In the genomic region with DNA sequence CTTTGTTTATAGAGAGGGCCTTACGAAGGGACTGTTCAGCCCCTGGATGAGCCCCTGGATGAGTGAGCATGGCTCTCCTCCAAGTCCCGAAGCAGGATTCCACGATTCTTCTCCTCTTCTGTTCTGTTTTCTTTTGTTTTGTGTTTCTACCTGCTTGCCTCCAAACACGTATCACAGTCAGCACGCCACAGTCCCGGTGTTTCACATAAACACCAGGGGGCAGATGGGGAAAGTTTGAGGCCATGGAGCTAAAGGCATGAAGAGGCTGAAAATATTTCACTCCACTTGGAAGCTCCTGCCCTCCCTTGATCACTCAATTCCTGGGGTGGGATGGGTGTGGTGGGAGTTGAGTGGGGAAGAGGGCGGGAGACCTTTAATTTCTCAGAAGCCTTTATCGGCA, we compare ENCODE assay signal across 15 mouse cellular contexts. TPM values are rescaled to one million over a fixed set of nuclear protein-coding genes. Genes with fewer than 3 reads are reported as not detected.
DNase-seq lines count a peak whose midpoint lies in the region; ATAC-seq and TF ChIP-seq lines count a peak whose summit lies in the region.
"Not testable (repeated sequence)": the region's sequence is repeated elsewhere in the genome, so short reads cannot be mapped to it uniquely, and the experiment has no call there.
"Had no signal": no experiment of that assay in that cellular context is flagged by ENCODE, and none has a peak within 500 bp of the region (broad histone marks: within the 10 kb centered on the region; RNA-seq: fewer than 3 reads in every experiment).

No protein-coding gene starts in this region.

- H3K36me3 ChIP-seq in intestine, postnatal 0 days (ENCODE audit: control insufficient read depth, insufficient read depth), result not testable (repeated sequence)

- H3K9me3 ChIP-seq in intestine, postnatal 0 days (ENCODE audit: control insufficient read depth), result not testable (repeated sequence)

- TF ChIP-seq CTCF in cerebellum, adult 2 months (IDR thresholded peaks at IDR 0.05; ENCODE audit: borderline replicate concordance, insufficient read depth, low read depth, low read length), result not testable (repeated sequence)
- TF ChIP-seq CTCF in intestine, postnatal 0 days (IDR thresholded peaks at IDR 0.05; ENCODE audit: low read depth), result 0 out of 2 replicates have a peak, but pooled peaks have one; percentile 3

- ATAC-seq in intestine, postnatal 0 days, result not testable (repeated sequence)

- H3K4me2 ChIP-seq in intestine, postnatal 0 days (replicated peaks; ENCODE audit: low read depth), result not testable (repeated sequence)

- H3K27me3 ChIP-seq in cerebellum, adult 2 months (ENCODE audit: control insufficient read depth, insufficient read depth, low read length); intestine, postnatal 0 days (replicated peaks; ENCODE audit: control insufficient read depth, insufficient read depth, low read length): not testable (repeated sequence)

- not testable (repeated sequence) for H3K9ac ChIP-seq in intestine, postnatal 0 days (ENCODE audit: low read depth, low read length)

- peak; percentile 72 to 74 for DNase-seq in cerebellum, adult 2 months
- peak; percentile 49 to 64 for DNase-seq in gastrocnemius, adult 8-10 months (ENCODE audit: low spot score in 2 of 2)
- peak; percentile 55 for DNase-seq in layer of hippocampus, adult 9-10 months (ENCODE audit: low spot score)
- DNase-seq in lung, adult 18-20 months, result peak; percentile 54 to 72
- DNase-seq in right cerebral cortex, postnatal 14 days, result peak; percentile 51
- DNase-seq in thymus, postnatal 25 days, result peak; percentile 90

- not testable (repeated sequence) for TF ChIP-seq POLR2A in cerebellum, adult 2 months (IDR thresholded peaks at IDR 0.05; ENCODE audit: borderline replicate concordance, insufficient read depth, low read length)

- not testable (repeated sequence) for H3K4me3 ChIP-seq in cerebellum, adult 2 months (replicated peaks; ENCODE audit: insufficient read depth, low read depth, low read length); intestine, postnatal 0 days (ENCODE audit: low read depth, low read length)

- H3K4me1 ChIP-seq in cerebellum, adult 2 months (ENCODE audit: control insufficient read depth, insufficient read depth, low read length); intestine, postnatal 0 days (replicated peaks; ENCODE audit: control insufficient read depth, insufficient read depth, low read length): not testable (repeated sequence)

- WGBS in cerebellum, adult 2 months, result 72% methylated on average over 6 of the region's 8 CpGs
- 68% methylated on average over 6 of the region's 8 CpGs for WGBS in intestine, postnatal 0 days

- H3K27ac ChIP-seq in cerebellum, adult 2 months (ENCODE audit: insufficient read depth, low read length); intestine, postnatal 0 days (ENCODE audit: low read depth, low read length): not testable (repeated sequence)

RNA-seq across cellular contexts. Expression of gene Gm13283, which starts 1.9 kb away (rescaled TPM):
- polyA plus RNA-seq in cerebellum, adult 2 months (2012; rRNA removed), result not detected in 2 replicates
- not detected for total RNA-seq in gastrocnemius, adult 8-10 months (2022)
- 0.20 TPM in 1 of 2 replicates, not detected in the other for polyA plus RNA-seq in intestine, postnatal 0 days (2015; fragmentation: Nextera tagmentation; extraction: Ambion mirVana)
- total RNA-seq: MEL had no signal
- polyA plus RNA-seq: neural tube, embryonic 14.5 days had no signal

RNA-seq across cellular contexts. Expression of gene Gm13271, which starts 7.1 kb away (rescaled TPM):
- not detected in 2 replicates for polyA plus RNA-seq in cerebellum, adult 2 months (2012; rRNA removed)
- not detected for total RNA-seq in gastrocnemius, adult 8-10 months (2022)
- polyA plus RNA-seq in intestine, postnatal 0 days (2015; fragmentation: Nextera tagmentation; extraction: Ambion mirVana), result not detected in 2 replicates
- total RNA-seq: MEL had no signal
- polyA plus RNA-seq: forebrain, embryonic 12.5 days; heart, embryonic 16.5 days; intestine, embryonic 16.5 days; liver, embryonic 14.5 days; midbrain, embryonic 11.5 days; neural tube, embryonic 14.5 days; stomach, embryonic 15.5 days had no signal

RNA-seq across cellular contexts. Expression of gene Gm13290, which starts 11.9 kb away (rescaled TPM):
- polyA plus RNA-seq in cerebellum, adult 2 months (2012; rRNA removed), result not detected in 2 replicates
- not detected for total RNA-seq in gastrocnemius, adult 8-10 months (2022)
- 0.13 TPM in 1 of 2 replicates, not detected in the other for polyA plus RNA-seq in intestine, postnatal 0 days (2015; fragmentation: Nextera tagmentation; extraction: Ambion mirVana)
- total RNA-seq: MEL had no signal
- polyA plus RNA-seq: forebrain, embryonic 12.5 days; liver, embryonic 14.5 days; midbrain, embryonic 11.5 days; neural tube, embryonic 14.5 days had no signal

RNA-seq across cellular contexts. Expression of gene Gm13289, which starts 14.9 kb away (rescaled TPM):
- polyA plus RNA-seq in cerebellum, adult 2 months (2012; rRNA removed), result not detected in 2 replicates
- total RNA-seq in gastrocnemius, adult 8-10 months (2022), result not detected
- not detected in 2 replicates for polyA plus RNA-seq in intestine, postnatal 0 days (2015; fragmentation: Nextera tagmentation; extraction: Ambion mirVana)
- total RNA-seq: MEL had no signal
- polyA plus RNA-seq: forebrain, embryonic 12.5 days; heart, embryonic 16.5 days; intestine, embryonic 16.5 days; liver, embryonic 14.5 days; midbrain, embryonic 11.5 days; neural tube, embryonic 14.5 days; stomach, embryonic 15.5 days had no signal

RNA-seq across cellular contexts. Expression of gene Gm13272, which starts 17.9 kb away (rescaled TPM):
- not detected in 2 replicates for polyA plus RNA-seq in cerebellum, adult 2 months (2012; rRNA removed)
- not detected for total RNA-seq in gastrocnemius, adult 8-10 months (2022)
- not detected in 2 replicates for polyA plus RNA-seq in intestine, postnatal 0 days (2015; fragmentation: Nextera tagmentation; extraction: Ambion mirVana)
- total RNA-seq: MEL had no signal
- polyA plus RNA-seq: forebrain, embryonic 12.5 days; heart, embryonic 16.5 days; liver, embryonic 14.5 days; midbrain, embryonic 11.5 days; neural tube, embryonic 14.5 days had no signal
